Mouse (Mus musculus): Measurements from ENCODE around the gene Naif1.

The Naif1 gene

DNA sequence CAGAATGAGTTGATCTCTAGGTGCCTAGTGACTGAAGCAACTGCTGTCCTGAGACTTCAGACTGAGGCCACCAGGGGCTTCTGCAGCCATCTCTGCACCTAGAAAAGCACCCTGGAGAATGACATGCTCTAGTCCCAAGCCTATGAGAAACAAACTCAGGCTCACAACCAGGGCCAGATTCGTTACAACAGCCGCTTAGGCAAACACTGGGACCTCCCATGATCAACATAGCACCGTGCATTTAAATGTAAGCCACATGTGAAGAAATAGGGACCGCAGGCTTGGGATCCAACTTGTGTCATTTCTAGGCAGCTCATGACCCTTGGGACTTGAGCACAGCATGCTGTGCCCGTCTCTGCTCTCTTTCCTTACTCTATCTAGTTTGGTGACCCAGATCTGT, 22.5 kb upstream of the Naif1 start:
- DNase-seq (ENCODE audit: low spot score) = no peak

- DNase-seq (ENCODE audit: low spot score) = peak; percentile 80
Observed at GRCm38 (mm10) chr2:32428262-32428722, 22.0 kb upstream of the Naif1 start.

DNA sequence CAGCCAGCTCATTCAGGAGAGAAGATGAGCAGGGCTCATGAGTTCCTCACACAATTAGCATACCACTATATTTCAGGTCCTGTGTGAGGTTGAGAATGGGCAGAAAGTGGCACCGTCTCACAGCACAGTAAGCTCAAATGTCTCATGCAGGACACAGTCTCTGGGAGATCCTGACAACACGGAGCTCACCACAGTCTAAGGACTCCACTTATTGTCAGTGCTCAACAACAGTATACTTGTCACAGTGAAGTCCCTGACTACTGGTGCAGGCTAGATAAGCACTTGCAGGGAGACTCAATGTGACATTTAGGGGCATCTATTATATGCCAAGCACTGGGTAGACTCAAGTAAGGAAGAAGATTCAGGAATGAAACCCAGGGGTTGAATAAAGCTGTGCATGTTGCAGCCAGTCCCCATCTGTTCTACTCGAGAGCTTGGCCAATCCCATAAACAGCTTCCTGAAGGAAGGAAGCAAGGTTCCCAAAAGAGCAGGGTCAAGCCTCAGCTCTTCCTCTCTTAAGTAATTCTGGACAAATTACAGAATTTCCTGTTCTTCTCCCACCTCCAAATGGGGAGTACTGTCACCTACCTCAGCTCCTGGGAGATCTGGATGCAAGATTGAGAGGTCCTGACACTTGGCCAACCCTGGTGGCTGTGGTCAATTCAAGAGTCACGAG, 20.9 kb upstream of the Naif1 start:
- DNase-seq (ENCODE audit: low spot score) = no peak

GRCm38 (mm10) chr2:32430701-32431676, 19.3 kb upstream of the Naif1 start:
- peak; percentile 61 for DNase-seq (ENCODE audit: low spot score)

GRCm38 (mm10) chr2:32436686-32437372, 13.4 kb upstream of the Naif1 start:
- peak; percentile 81 for DNase-seq (ENCODE audit: low spot score)

DNA sequence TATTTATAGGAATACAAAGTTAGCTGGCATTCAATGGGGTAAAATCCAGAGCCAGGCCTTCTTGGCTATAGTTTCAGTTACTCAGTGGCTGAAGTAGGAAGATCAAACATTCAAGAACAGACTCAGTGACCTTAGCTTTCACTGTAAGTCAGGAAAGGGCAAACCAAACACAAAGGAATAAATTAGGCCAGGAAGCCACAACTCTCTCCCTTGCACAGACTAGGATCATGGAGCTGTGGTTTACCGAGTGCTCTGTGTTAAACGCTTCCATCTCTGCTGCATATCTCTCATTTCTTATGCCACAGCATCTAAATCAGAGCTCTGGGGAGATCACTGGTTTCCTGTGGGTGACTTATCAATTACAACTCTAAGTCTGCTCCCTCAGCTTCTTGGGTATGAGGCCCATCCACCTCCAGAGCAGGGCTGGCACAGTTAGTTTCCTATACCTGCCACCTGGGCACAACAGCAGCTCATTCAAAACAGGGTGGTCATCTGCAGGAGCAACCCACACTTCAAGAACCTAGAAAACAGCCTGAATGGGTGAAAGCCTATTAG, 12.6 kb upstream of the Naif1 start:
- no peak for DNase-seq (ENCODE audit: low spot score)

DNA sequence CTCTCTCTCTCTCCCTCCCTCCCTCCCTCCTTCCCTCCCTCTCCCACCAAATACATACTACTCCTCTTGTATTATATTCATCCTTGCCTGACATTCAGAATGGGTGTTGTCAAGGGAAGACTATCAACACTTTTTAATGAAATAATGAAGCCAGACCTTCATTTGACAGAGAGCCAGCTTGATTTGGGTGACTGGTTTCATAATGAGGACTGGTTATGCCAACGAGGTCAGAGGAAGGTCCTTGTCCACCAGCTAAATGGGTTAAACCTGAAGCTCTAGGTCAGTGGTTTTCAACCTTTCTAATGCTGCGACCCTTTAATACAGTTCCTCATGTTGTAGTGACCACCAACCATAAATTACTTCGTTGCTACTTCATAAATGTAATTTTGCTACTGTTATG, 11.5 kb upstream of the Naif1 start:
- DNase-seq (ENCODE audit: low spot score) = no peak

GRCm38 (mm10) chr2:32439177-32439576, 11.1 kb upstream of the Naif1 start:
- no peak for DNase-seq (ENCODE audit: low spot score)

DNA sequence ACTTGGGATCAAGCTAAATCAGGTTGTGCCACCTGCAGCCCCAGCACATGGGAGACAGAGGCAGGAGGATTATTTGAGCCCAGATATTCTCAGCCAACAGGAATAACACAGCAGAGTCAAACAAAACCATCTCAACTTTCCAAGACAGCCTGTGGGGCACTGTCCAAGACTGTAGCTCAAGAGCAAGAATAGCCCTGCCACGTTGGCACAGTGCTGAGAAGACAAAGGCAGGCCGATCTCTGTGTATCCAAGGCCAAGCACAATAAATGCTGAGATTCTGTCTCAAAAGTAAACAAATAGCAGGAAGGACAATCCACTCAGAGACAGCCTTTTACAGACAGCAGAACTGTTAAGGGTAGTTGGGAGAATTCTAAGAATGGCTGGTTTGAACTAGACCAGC, 10.1 kb upstream of the Naif1 start:
- DNase-seq (ENCODE audit: low spot score) = no peak

DNA sequence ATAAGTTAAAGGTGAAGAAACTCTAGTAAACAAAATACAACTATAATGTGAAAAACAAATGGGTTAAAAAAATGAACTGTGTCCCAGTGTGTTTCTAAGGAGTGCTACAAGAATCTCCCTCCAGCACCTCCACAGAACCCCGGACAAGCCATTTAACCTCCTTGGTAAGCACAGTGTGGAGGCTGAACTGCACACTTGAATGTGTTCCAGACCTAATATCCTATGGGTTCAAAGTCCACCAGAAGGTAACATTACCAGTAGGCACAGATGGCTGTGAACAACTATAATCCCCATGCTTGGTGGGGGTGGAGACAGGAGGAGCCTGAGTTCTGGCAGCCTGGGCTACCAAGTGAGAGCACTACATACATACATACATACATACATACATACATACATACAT, 9.6 kb upstream of the Naif1 start:
- DNase-seq (ENCODE audit: low spot score) = no peak

- no peak for DNase-seq (ENCODE audit: low spot score)
Observed at GRCm38 (mm10) chr2:32441550-32441949, 8.7 kb upstream of the Naif1 start.

DNA sequence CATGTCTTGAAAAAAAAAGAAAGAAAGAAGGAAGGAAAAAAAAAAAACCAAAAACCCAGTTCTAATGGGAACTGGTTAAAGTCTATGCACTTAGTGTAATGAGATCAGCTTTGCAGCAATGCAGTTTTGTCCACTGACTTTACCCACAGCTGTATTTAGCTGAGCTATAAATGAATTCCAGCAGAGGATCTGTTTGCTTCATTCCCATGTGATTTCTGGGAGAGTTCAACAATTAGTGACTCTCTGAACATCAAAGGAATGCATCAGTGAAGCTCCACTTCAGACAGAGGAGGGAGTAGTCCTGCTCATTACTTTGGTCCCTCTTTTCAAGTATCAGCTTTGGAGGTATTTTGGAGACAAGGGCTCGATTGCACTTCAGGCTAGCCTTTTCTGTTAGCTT, 4.7 kb upstream of the Naif1 start:
- no peak for DNase-seq (ENCODE audit: low spot score)

DNA sequence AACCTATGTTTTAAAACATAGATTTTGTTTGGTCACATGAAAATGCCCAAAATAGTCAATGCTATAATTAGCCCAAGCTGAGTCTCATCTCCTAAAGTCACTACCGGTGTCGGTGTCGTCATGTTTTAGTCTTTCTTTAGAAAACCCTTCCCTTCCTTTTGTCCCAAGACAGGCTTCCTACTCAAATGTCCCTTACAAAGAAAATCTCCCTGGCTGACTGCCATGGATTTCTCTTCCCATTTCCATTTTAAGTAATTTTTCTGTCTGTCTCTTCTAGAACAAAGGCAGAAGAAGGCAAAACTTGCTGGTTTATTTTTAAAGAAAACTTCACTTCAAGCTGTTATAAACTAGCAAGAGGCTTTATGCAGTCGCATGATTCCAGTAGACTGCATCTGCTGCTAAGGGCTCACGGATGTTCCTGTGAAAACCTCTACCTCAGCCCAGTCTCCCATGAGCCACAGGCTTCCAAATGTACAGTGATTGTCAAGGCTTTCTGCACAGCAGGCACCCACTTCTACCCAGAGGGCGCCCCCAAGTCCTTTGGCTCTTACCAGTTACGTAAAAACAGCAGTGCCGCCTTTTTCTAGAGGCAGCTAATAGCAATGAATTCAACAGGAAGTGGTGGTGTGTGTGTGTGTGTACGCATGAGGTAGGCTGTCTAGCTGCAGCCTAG, 2.9 kb upstream of the Naif1 start:
- DNase-seq (ENCODE audit: low spot score) = peak; percentile 73

DNA sequence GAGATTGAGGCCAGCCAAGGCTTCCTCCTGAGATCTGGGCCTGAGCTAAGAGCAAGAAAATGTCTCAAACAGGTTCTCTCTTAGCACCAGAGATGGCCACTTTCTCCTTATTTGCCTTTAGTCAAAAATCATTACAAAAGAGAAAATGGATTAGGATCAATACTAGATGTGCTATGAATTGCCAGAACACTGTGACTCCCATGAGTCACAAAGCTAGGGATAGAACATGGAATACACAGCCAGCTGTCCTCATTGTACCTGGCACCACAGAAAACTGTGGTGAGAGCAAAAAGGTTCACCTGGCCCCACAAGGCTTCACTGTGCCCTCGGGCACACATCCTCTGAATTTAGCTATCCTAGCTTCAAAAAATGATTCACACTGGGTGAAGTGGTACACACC, 1.8 kb upstream of the Naif1 start:
- DNase-seq (ENCODE audit: low spot score) = no peak

DNA sequence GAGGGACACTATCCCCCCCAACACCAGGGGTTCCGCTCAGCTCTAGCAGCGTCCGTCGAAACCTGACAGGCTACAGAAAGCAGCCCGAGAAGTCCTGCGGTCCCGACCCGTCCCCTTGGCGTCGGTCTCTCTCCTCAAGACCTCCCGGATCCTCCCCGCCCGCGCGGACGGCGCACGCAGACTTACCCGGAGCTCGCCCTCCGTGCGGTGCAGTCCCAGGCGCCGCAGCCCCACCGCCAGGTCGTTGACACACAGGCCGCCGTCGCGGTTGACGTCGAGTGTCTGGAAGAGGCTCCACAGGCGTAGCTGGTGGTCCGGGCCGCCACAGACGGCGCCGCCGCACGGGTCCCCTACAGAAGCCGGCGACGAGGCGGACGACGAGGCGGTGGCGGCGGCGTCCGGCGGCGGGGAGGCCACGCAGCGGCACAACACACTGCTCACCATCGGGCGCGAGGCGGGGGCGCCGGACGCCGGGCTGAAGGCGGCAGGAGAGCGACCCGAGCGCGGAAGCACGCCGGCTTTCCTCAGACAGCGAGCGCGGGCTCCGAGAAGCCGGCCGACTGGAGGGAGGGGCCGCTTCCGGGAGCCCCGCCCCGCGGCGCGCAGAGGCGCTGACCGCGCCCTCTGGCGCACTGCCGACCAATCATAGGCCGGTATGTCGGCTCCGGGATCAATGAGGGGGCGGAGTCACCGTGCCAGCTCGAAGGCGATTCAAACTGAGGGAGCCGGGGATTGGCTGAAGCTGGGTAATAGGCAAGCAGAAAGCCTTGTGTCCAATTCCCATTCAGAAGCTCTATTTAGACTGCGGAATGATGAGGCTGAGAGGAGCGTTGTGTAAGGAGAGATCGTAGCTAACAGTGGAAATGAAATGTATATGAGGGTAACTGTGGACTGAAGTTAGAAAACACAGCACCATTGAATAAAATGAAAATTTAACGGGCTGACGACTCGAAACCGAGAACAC, 906 bp downstream of the Naif1 start, which contains the start of gene Slc25a25:
TSS of gene Slc25a25 (minus strand) at position 565 of the 964 bp plus-strand sequence.
- DNase-seq (ENCODE audit: low spot score) = peak; percentile 97

DNA sequence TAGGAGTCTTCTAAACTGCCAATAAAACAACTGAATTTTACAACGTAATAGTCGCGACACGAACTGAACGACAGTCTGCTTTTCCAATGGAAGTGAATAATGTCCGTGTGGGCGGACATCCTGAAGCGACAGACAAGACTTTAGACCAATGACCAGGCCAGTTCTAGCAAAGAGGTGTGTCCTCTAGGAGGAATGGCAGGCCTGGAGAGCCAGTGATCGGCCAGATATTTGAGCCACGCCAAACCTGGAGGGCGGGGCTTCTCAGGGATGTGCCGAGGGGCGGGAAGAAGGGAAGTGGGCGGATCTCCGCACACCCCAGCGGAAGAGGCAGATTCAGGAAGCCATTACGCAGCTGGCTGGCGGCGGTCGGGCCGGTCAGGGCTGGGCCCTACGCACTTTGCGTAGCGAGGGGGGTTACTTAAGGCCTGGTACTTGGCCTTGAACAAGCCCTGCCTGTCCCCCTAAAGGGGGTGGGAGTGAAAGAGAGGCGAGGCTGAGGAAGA, 1.7 kb downstream of the Naif1 start:
- peak; percentile 99 for DNase-seq (ENCODE audit: low spot score)

DNA sequence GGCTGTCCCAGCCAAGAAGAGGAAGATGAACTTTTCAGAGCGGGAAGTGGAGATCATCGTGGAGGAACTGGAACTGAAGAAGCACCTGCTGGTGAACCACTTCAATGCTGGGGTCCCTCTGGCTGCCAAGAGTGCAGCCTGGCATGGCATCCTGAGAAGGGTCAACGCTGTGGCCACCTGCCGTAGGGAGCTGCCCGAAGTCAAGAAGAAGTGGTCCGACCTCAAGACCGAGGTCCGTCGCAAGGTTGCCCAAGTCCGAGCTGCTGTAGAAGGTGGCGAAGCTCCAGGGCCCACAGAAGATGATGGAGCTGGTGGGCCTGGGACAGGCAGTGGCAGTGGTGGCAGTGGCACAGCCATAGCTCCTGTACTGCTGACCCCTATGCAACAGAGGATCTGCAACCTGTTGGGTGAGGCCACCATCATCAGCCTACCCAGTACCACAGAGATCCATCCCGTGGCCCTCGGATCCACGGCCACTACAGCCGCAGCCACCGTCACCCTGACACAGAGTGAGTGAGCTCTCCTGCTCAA, 2.2 kb downstream of the Naif1 start:
- no peak for DNase-seq (ENCODE audit: low spot score)

DNA sequence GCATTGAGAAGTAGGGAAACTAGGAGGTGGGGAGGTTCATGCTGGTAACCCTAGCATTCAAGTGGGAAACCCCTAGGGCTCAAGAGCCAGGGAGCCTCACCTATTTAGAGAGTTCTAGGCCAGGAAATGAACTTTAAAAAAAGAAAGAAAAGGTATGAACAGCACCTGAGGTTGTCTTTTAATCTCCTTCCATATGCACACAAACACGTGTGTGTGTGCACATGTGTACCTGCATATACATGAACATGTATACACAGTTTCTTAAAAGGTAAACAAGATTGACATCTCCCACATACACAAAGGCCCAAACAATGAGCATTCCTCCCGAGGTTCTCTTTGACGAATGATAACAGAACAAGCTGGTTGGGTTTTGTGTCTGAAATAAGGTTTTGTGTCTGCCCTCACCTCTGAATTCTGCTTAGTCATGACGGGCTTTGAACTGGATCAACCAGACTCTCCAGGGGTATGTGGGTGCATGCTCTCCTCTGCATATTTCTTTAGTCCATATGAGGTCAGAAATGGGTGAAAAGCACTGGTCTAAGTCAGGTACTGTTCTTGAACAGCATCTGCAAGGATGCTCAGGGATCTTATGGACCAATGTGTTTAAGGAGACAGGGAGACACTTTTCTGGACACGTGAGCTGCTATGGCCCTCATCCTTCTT, 3.5 kb downstream of the Naif1 start:
- no peak for DNase-seq (ENCODE audit: low spot score)

DNA sequence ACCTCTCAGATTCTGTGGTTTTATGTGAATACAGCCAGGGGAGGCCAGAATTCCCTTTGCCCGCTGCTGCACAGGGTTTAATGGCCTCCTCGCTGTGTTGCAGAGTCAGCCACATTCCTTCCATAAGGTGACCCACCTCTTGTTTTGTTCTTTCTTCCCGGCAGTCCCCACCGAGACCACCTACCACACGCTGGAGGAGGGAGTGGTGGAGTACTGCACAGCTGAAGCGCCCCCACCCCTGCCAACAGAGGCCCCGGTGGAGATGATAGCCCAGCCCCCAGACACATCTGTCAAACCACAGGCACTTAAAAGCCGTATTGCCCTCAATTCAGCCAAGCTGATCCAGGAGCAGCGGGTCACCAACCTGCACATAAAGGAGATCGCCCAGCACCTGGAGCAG, 4.4 kb downstream of the Naif1 start:
- DNase-seq (ENCODE audit: low spot score) = no peak

All from lung, postnatal 25 days (tissue).